In genomic region chr9:103364601-103365289, GRCm38 (mm10) we compare ENCODE assay signal across 8 mouse cellular contexts. TPM values are rescaled to one million over a fixed set of nuclear protein-coding genes. Genes with fewer than 3 reads are reported as not detected.
DNase-seq lines count a peak whose midpoint lies in the region; ATAC-seq and TF ChIP-seq lines count a peak whose summit lies in the region.

No protein-coding gene starts in this region.

- ATAC-seq in heart, embryonic 14.5 days (ENCODE audit: insufficient number of reproducible peaks, insufficient read depth, low FRiP score, low read depth) = peak; percentile 33
- peak; percentile 36 for ATAC-seq in liver, embryonic 15.5 days (ENCODE audit: insufficient read depth)
- peak; percentile 51 for ATAC-seq in stomach, postnatal 0 days (ENCODE audit: low FRiP score, low TSS enrichment)

- TF ChIP-seq EP300 in stomach, postnatal 0 days (optimal IDR thresholded peaks at IDR 0.05) = no peak

- H3K4me1 ChIP-seq in erythroblast, embryonic 14.5 days (ENCODE audit: control insufficient read depth) = peaks cover 48% of the 10 kb centered on the region
- peaks cover 8 to 25% of the 10 kb centered on the region in 2 experiments for H3K4me1 ChIP-seq in heart, embryonic 14.5 days (ENCODE audit: control insufficient read depth in 2 of 2, insufficient read depth in 2 of 2, low read length in 2 of 2)
- H3K4me1 ChIP-seq in liver, embryonic 15.5 days (replicated peaks) = peaks cover 44% of the 10 kb centered on the region
- H3K4me1 ChIP-seq in stomach, postnatal 0 days (replicated peaks; ENCODE audit: control insufficient read depth, insufficient read depth) = 0 out of 2 replicates have a peak, but pooled peaks cover 3% of the 10 kb centered on the region

- peaks cover 39% of the 10 kb centered on the region for H3K36me3 ChIP-seq in erythroblast, embryonic 14.5 days (ENCODE audit: control insufficient read depth)
- peaks cover 43% of the 10 kb centered on the region for H3K36me3 ChIP-seq in heart, embryonic 14.5 days (ENCODE audit: control insufficient read depth, insufficient read depth, low read length)
- peaks cover 25% of the 10 kb centered on the region for H3K36me3 ChIP-seq in liver, embryonic 15.5 days (replicated peaks)
- 0 out of 2 replicates have a peak, but pooled peaks cover 2% of the 10 kb centered on the region for H3K36me3 ChIP-seq in stomach, postnatal 0 days (ENCODE audit: control insufficient read depth, insufficient read depth, low read length)

- H3K4me3 ChIP-seq in erythroblast, embryonic 14.5 days (replicated peaks) = peak overlapping the region; percentile 83
- H3K4me3 ChIP-seq in heart, embryonic 14.5 days (ENCODE audit: control insufficient read depth in 1 of 2, insufficient read depth in 1 of 2, low read depth in 1 of 2, low read length in 2 of 2) = peak overlapping the region; percentile 76 to 96
- H3K4me3 ChIP-seq in liver, embryonic 15.5 days (replicated peaks) = peak overlapping the region; percentile 94
- H3K4me3 ChIP-seq in stomach, postnatal 0 days (ENCODE audit: low read depth, low read length) = peak overlapping the region; percentile 87

- peak; percentile 36 for DNase-seq in 3T3-L1 (ENCODE audit: low read depth, low spot score)
- peak; percentile 88 for DNase-seq in adrenal gland, adult 2 months
- DNase-seq in kidney, postnatal 10 days = peak; percentile 83
- peak; percentile 70 for DNase-seq in neural tube, embryonic 10.5 days (ENCODE audit: extremely low spot score, low spot score)
- DNase-seq in stomach, postnatal 0 days (ENCODE audit: low spot score) = peak; percentile 72

- no peaks in the 10 kb centered on the region for H3K27me3 ChIP-seq in erythroblast, embryonic 14.5 days (ENCODE audit: control insufficient read depth)
- no peaks in the 10 kb centered on the region for H3K27me3 ChIP-seq in heart, embryonic 14.5 days (ENCODE audit: control insufficient read depth, insufficient read depth, low read length)
- no peaks in the 10 kb centered on the region for H3K27me3 ChIP-seq in liver, embryonic 15.5 days
- H3K27me3 ChIP-seq in stomach, postnatal 0 days (ENCODE audit: control insufficient read depth, insufficient read depth, low read length) = no peaks in the 10 kb centered on the region

- H3K9ac ChIP-seq in heart, embryonic 14.5 days (ENCODE audit: low read length) = peak overlapping the region; percentile 84
- peak overlapping the region; percentile 95 for H3K9ac ChIP-seq in liver, embryonic 15.5 days
- peak overlapping the region; percentile 96 for H3K9ac ChIP-seq in stomach, postnatal 0 days (ENCODE audit: low read length)

- peak overlapping the region; percentile 72 for H3K4me2 ChIP-seq in heart, embryonic 14.5 days (ENCODE audit: low read length)
- H3K4me2 ChIP-seq in liver, embryonic 15.5 days = peak overlapping the region; percentile 99
- H3K4me2 ChIP-seq in stomach, postnatal 0 days (replicated peaks; ENCODE audit: low read depth) = peak overlapping the region; percentile 93

- 2% methylated on average over 84 of the region's 94 CpGs for WGBS in heart, embryonic 14.5 days
- WGBS in liver, embryonic 15.5 days (ENCODE audit: insufficient replicate concordance) = under 1% methylated on average over 93 of the region's 94 CpGs
- WGBS in stomach, postnatal 0 days = under 1% methylated on average over 78 of the region's 94 CpGs

- no peaks in the 10 kb centered on the region; the same call in 1 of the 2 replicates for H3K9me3 ChIP-seq in erythroblast, embryonic 14.5 days (ENCODE audit: control insufficient read depth, low read length)
- no peaks in the 10 kb centered on the region for H3K9me3 ChIP-seq in heart, embryonic 14.5 days (ENCODE audit: control insufficient read depth, low read length)
- no peaks in the 10 kb centered on the region for H3K9me3 ChIP-seq in liver, embryonic 15.5 days (replicated peaks)
- no peaks in the 10 kb centered on the region for H3K9me3 ChIP-seq in stomach, postnatal 0 days (ENCODE audit: control insufficient read depth, low read length)

- no peak for TF ChIP-seq CTCF in stomach, postnatal 0 days (IDR thresholded peaks at IDR 0.05; ENCODE audit: low read depth)

- H3K27ac ChIP-seq in heart, embryonic 14.5 days (replicated peaks in 1 of 2; ENCODE audit: control insufficient read depth in 1 of 2, insufficient read depth in 1 of 2, low read depth in 2 of 2, low read length in 2 of 2) = peak overlapping the region; percentile 97 to 98
- peak overlapping the region; percentile 97 for H3K27ac ChIP-seq in liver, embryonic 15.5 days (replicated peaks)
- H3K27ac ChIP-seq in stomach, postnatal 0 days (replicated peaks) = peak overlapping the region; percentile 98

RNA-seq across cellular contexts. Expression of gene Cdv3, which starts 0.9 kb away (rescaled TPM):
- total RNA-seq in adrenal gland, adult 2 months (2021) = 100 to 1,000 TPM; 121 to 326 TPM
- polyA plus RNA-seq in adrenal gland, adult 2 months (2012; rRNA removed) = 80.4 and 110 TPM in 2 replicates
- polyA plus RNA-seq in erythroblast, embryonic 14.5 days (2012) = 6.3 and 8.8 TPM in 2 replicates
- polyA plus RNA-seq in heart, embryonic 14.5 days (2014; fragmentation: Nextera tagmentation; extraction: Ambion mirVana) = 62.6 and 64.3 TPM in 2 replicates
- polyA plus RNA-seq in liver, embryonic 15.5 days (2015; fragmentation: Nextera tagmentation; extraction: Ambion mirVana) = 42.4 and 45.4 TPM in 2 replicates
- 47.7 and 50.0 TPM in 2 replicates for polyA plus RNA-seq in stomach, postnatal 0 days (2015; fragmentation: Nextera tagmentation; extraction: Ambion mirVana)

RNA-seq across cellular contexts. Expression of gene Topbp1, which starts 59.7 kb away (rescaled TPM):
- 10 to 100 TPM; 23.2 to 28.9 TPM for total RNA-seq in adrenal gland, adult 2 months (2021)
- 5.5 and 8.6 TPM in 2 replicates for polyA plus RNA-seq in adrenal gland, adult 2 months (2012; rRNA removed)
- 2.6 and 3.9 TPM in 2 replicates for polyA plus RNA-seq in erythroblast, embryonic 14.5 days (2012)
- 42.9 and 48.4 TPM in 2 replicates for polyA plus RNA-seq in heart, embryonic 14.5 days (2014; fragmentation: Nextera tagmentation; extraction: Ambion mirVana)
- 35.1 and 38.2 TPM in 2 replicates for polyA plus RNA-seq in liver, embryonic 15.5 days (2015; fragmentation: Nextera tagmentation; extraction: Ambion mirVana)
- polyA plus RNA-seq in stomach, postnatal 0 days (2015; fragmentation: Nextera tagmentation; extraction: Ambion mirVana) = 15.6 and 17.2 TPM in 2 replicates

RNA-seq across cellular contexts. Expression of gene 1300017J02Rik, which starts 59.9 kb away (rescaled TPM):
- total RNA-seq in adrenal gland, adult 2 months (2021) = 1 to 10 TPM in 1 of 2 experiments, not detected in 1; 1.5 TPM
- polyA plus RNA-seq in adrenal gland, adult 2 months (2012; rRNA removed) = 0.24 TPM in 1 of 2 replicates, not detected in the other
- polyA plus RNA-seq in erythroblast, embryonic 14.5 days (2012) = 11.6 and 12.4 TPM in 2 replicates
- polyA plus RNA-seq in heart, embryonic 14.5 days (2014; fragmentation: Nextera tagmentation; extraction: Ambion mirVana) = 0.32 and 1.3 TPM in 2 replicates
- 74.2 and 96.0 TPM in 2 replicates for polyA plus RNA-seq in liver, embryonic 15.5 days (2015; fragmentation: Nextera tagmentation; extraction: Ambion mirVana)
- polyA plus RNA-seq in stomach, postnatal 0 days (2015; fragmentation: Nextera tagmentation; extraction: Ambion mirVana) = 1.3 TPM in 2 replicates

Comparison
In these comparisons a context has a peak if more than half of its experiments do, and no peak if none do; other contexts are left out.
1. Peak in every context shown above with its lines: DNase-seq, ATAC-seq, H3K4me3 ChIP-seq and H3K27ac ChIP-seq.
2. DNase-seq: peak in every context shown above with its lines; median percentile 88 in adrenal gland, adult 2 months; 83 in kidney, postnatal 10 days; 72 in stomach, postnatal 0 days; 70 in neural tube, embryonic 10.5 days; 36 in 3T3-L1.